Mouse (Mus musculus): ENCODE results near the gene Cgn.

Cgn gene

GRCm38 (mm10) chr3:94786367-94786835 is at the start of gene Cgn:
Cgn (minus strand) TSS chr3:94786492.
- WGBS: under 1% methylated on average over 35 of the region's 35 CpGs

GRCm38 (mm10) chr3:94835396-94835795 is 49.1 kb upstream of the Cgn start:
- 82% methylated on average over 3 of the region's 3 CpGs for WGBS

GRCm38 (mm10) chr3:94832701-94833100 is 46.4 kb upstream of the Cgn start:
- 83% methylated on average over 5 of the region's 5 CpGs for WGBS

- 26% methylated on average over 9 of the region's 9 CpGs for WGBS
Measured at GRCm38 (mm10) chr3:94832100-94832499, 45.8 kb upstream of the Cgn start.

- WGBS: 85% methylated on average over 3 of the region's 3 CpGs
Measured at GRCm38 (mm10) chr3:94824110-94824509, 37.8 kb upstream of the Cgn start.

GRCm38 (mm10) chr3:94822082-94822481 is 35.8 kb upstream of the Cgn start:
- WGBS: 39% methylated on average over 4 of the region's 4 CpGs

- WGBS: 2% methylated on average over 31 of the region's 31 CpGs
Measured at GRCm38 (mm10) chr3:94821008-94821638, 34.8 kb upstream of the Cgn start.

- 85% methylated on average over 24 of the region's 24 CpGs for WGBS
Measured at GRCm38 (mm10) chr3:94819452-94820425, 33.4 kb upstream of the Cgn start.

- WGBS: 87% methylated on average over 2 of the region's 2 CpGs
Measured at GRCm38 (mm10) chr3:94817731-94818130, 31.4 kb upstream of the Cgn start.

- 84% methylated on average over 4 of the region's 4 CpGs for WGBS
Measured at GRCm38 (mm10) chr3:94814663-94815062, 28.4 kb upstream of the Cgn start.

- WGBS: 89% methylated on average over 4 of the region's 4 CpGs
Measured at GRCm38 (mm10) chr3:94814063-94814462, 27.8 kb upstream of the Cgn start.

GRCm38 (mm10) chr3:94813651-94814050 is 27.4 kb upstream of the Cgn start:
- WGBS: 79% methylated on average over 3 of the region's 3 CpGs

- WGBS: 25% methylated on average over 4 of the region's 4 CpGs
Measured at GRCm38 (mm10) chr3:94811628-94812027, 25.3 kb upstream of the Cgn start.

GRCm38 (mm10) chr3:94808296-94808695 is 22.0 kb upstream of the Cgn start:
- 82% methylated on average over 1 of the region's 1 CpGs for WGBS

- 91% methylated on average over 4 of the region's 4 CpGs for WGBS
Measured at GRCm38 (mm10) chr3:94804976-94805375, 18.7 kb upstream of the Cgn start.

GRCm38 (mm10) chr3:94804146-94804545 is 17.9 kb upstream of the Cgn start:
- 28% methylated on average over 10 of the region's 10 CpGs for WGBS

- 78% methylated on average over 7 of the region's 7 CpGs for WGBS
Measured at GRCm38 (mm10) chr3:94795596-94796140, 9.4 kb upstream of the Cgn start.

- WGBS: 88% methylated on average over 2 of the region's 2 CpGs
Measured at GRCm38 (mm10) chr3:94794359-94794758, 8.1 kb upstream of the Cgn start.

GRCm38 (mm10) chr3:94793672-94794071 is 7.4 kb upstream of the Cgn start:
- 93% methylated on average over 2 of the region's 2 CpGs for WGBS

- WGBS: 66% methylated on average over 2 of the region's 2 CpGs
Measured at GRCm38 (mm10) chr3:94792258-94792657, 6.0 kb upstream of the Cgn start.

- 67% methylated on average over 2 of the region's 2 CpGs for WGBS
Measured at GRCm38 (mm10) chr3:94789516-94789915, 3.2 kb upstream of the Cgn start.

- 97% methylated on average over 1 of the region's 1 CpGs for WGBS
Measured at GRCm38 (mm10) chr3:94789071-94789470, 2.8 kb upstream of the Cgn start.
